Mouse (Mus musculus) heart, embryonic 16.5 days (tissue): ENCODE measurements around the gene Brd2. TPM values are rescaled to one million over a fixed set of nuclear protein-coding genes. Genes with fewer than 3 reads are reported as not detected.

ENCODE experiments used
- polyA plus RNA-seq: library from polyadenylated mRNA; unstranded; fragments of >200 nt; fragmentation: Nextera tagmentation; extraction: Ambion mirVana; gene quantifications from 2 replicates; pipeline ENCODE4 v1.2.1, GENCODE M21; 2015

Gene Brd2
- polyA plus RNA-seq, 1 experiment from 2014 or later: 71.9 TPM

Other genes starting within 250 kb of the Brd2 start
- not detected in 2 replicates for gene Gm7029, start 248.8 kb downstream of the Brd2 start, polyA plus RNA-seq
- 7.8 and 8.3 TPM in 2 replicates for gene Kifc1, start 232.0 kb downstream of the Brd2 start, polyA plus RNA-seq
- 0.30 TPM in 1 of 2 replicates, not detected in the other for gene Platr17, start 217.5 kb downstream of the Brd2 start, polyA plus RNA-seq
- 34.8 and 39.4 TPM in 2 replicates for gene Daxx, start 213.2 kb downstream of the Brd2 start, polyA plus RNA-seq
- 56.1 and 64.3 TPM in 2 replicates for gene Tapbp, start 206.7 kb downstream of the Brd2 start, polyA plus RNA-seq
- 12.8 and 14.0 TPM in 2 replicates for gene Zbtb22, start 206.7 kb downstream of the Brd2 start, polyA plus RNA-seq
- 40.8 and 42.9 TPM in 2 replicates for gene Rgl2, start 193.1 kb downstream of the Brd2 start, polyA plus RNA-seq
- gene Pfdn6, start 182.3 kb downstream of the Brd2 start, polyA plus RNA-seq: 125 and 133 TPM in 2 replicates
- 19.3 and 20.5 TPM in 2 replicates for gene Wdr46, start 182.0 kb downstream of the Brd2 start, polyA plus RNA-seq
- 5.7 and 5.8 TPM in 2 replicates for gene B3galt4, start 171.1 kb downstream of the Brd2 start, polyA plus RNA-seq
- 39.7 and 42.5 TPM in 2 replicates for gene Vps52, start 166.8 kb downstream of the Brd2 start, polyA plus RNA-seq
- 873 and 901 TPM in 2 replicates for gene Rps18, start 166.6 kb downstream of the Brd2 start, polyA plus RNA-seq
- gene H2-K1, start 122.3 kb downstream of the Brd2 start, polyA plus RNA-seq: 66.0 and 100 TPM in 2 replicates
- gene Ring1, start 98.0 kb downstream of the Brd2 start, polyA plus RNA-seq: 13.0 and 13.7 TPM in 2 replicates
- gene H2-Ke6, start 94.6 kb downstream of the Brd2 start, polyA plus RNA-seq: 53.0 and 59.1 TPM in 2 replicates
- 108 and 119 TPM in 2 replicates for gene Slc39a7, start 91.0 kb downstream of the Brd2 start, polyA plus RNA-seq
- gene Rxrb, start 90.8 kb downstream of the Brd2 start, polyA plus RNA-seq: 33.7 and 34.5 TPM in 2 replicates
- gene Col11a2, start 83.2 kb downstream of the Brd2 start, polyA plus RNA-seq: 1.1 and 1.2 TPM in 2 replicates
- gene H2-Oa, start 30.3 kb downstream of the Brd2 start, polyA plus RNA-seq: 0.97 and 3.1 TPM in 2 replicates
- 10.9 and 13.8 TPM in 2 replicates for gene H2-DMa, start 3.1 kb downstream of the Brd2 start, polyA plus RNA-seq
- 2.5 and 6.1 TPM in 2 replicates for gene H2-DMb2, start 20.7 kb upstream of the Brd2 start, polyA plus RNA-seq
- 2.3 and 4.0 TPM in 2 replicates for gene H2-DMb1, start 30.4 kb upstream of the Brd2 start, polyA plus RNA-seq
- gene Tap1, start 64.9 kb upstream of the Brd2 start, polyA plus RNA-seq: 5.7 and 11.1 TPM in 2 replicates
- gene Psmb9, start 65.1 kb upstream of the Brd2 start, polyA plus RNA-seq: 15.0 and 32.2 TPM in 2 replicates
- 31.8 and 87.6 TPM in 2 replicates for gene Psmb8, start 75.1 kb upstream of the Brd2 start, polyA plus RNA-seq
- gene Tap2, start 80.9 kb upstream of the Brd2 start, polyA plus RNA-seq: 10.9 and 21.4 TPM in 2 replicates
- gene H2-Ob, start 116.3 kb upstream of the Brd2 start, polyA plus RNA-seq: 0.17 and 0.24 TPM in 2 replicates
- gene H2-Ab1, start 135.1 kb upstream of the Brd2 start, polyA plus RNA-seq: 79.1 and 172 TPM in 2 replicates
- 35.2 and 72.7 TPM in 2 replicates for gene H2-Aa, start 165.2 kb upstream of the Brd2 start, polyA plus RNA-seq
- 20.8 and 54.0 TPM in 2 replicates for gene H2-Eb1, start 183.2 kb upstream of the Brd2 start, polyA plus RNA-seq
- gene H2-Eb2, start 203.0 kb upstream of the Brd2 start, polyA plus RNA-seq: 0.11 and 0.42 TPM in 2 replicates
- gene Btnl2, start 232.2 kb upstream of the Brd2 start, polyA plus RNA-seq: 0.09 TPM in 1 of 2 replicates, not detected in the other